Mouse (Mus musculus) layer of hippocampus, postnatal 14 days (tissue): ENCODE data around the gene Dao. TPM values are rescaled to one million over a fixed set of nuclear protein-coding genes. Genes with fewer than 3 reads are reported as not detected.

Experiments used
- DNase-seq, 2 experiments: peaks; one replicate each; pipeline ENCODE4 v3.0.0; 2021 to 2022; ENCODE audit warnings: low spot score in 2 of 2, mixed read lengths in 1 of 2
- total RNA-seq, 2 experiments: library from RNA; stranded (reverse); gene quantifications; 2 replicates each; pipeline ENCODE4 v1.2.3; 2021

Dao gene
- total RNA-seq, 2 experiments from 2014 or later: not detected

DNA sequence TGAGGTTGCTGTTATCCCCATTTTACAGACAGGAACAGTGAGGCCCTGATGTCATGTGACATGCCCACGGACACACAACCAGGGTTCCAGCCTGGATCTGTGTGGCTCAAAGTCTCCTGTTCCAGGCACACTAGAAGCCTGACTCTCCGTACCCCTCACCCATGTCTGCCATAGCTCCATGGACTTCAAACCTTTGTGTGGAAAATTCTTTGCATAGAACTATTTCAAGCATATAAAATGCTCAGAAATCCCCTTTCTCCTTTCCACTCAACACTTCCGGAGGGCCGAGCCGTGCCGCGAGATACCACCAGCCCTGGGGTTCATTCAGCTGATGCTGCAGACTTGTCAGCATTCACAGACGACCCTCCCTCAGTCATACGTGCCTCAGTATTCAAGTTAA is 64.0 kb downstream of the Dao start:
- DNase-seq: no peak

DNA sequence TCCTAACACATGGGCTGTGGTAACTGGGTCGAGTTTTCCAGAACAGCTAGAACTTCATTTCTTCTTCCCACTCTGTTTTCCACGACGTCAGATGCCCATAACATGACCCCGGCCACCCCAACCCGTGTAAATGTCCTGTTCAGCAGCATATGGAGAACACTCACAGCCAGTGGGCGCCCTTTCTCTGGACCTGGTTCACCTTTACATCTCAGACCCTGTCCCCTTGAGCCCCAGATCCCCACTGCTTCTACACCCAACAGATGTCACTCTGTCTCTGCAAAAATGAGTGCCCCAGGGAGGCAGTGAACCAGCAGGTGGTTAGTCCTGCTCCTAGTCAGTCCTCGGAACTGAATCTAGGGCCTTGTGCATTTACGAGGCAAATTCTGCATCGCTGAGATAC is 64.5 kb downstream of the Dao start:
- DNase-seq: no peak

DNA sequence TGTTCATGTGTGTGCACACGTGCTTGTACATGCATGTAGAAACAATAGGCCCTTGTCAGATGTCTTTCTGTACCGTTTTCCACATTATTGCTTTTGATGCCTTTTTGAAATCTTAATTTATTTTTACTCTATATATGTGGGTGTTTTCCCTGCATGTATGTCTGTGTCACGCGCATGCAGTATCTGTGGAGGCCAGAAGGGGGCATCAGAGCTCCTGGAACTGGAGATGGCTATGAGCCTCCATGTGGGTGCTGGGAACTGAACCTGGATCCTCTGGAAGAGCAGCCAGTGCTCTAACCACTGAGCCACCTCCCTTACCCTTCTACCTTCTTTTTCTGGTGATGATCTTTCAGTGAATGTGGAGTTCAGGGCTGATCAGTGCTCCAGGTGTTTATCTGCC is 67.4 kb downstream of the Dao start:
- DNase-seq: no peak

DNA sequence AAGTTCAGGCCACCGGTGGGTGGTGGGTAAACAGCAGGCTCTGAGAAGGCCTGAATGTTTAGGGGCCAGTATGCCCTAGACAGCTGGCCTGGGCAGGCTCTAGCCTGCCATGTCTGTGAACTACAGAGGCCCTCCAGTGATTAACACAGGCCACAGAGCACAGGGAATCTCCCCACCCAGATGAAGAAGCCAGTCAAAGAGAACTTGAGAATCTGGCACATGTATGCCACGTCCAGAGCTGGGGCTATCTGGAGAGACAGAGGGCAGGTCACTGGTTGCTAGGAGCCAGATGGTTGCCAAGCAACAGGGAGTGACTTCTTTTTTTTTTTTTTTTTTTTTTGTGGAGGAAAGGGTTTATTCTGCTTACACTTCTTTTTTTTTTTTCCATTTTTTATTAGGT is 68.8 kb downstream of the Dao start:
- DNase-seq: no peak

Other genes with a start within 250 kb of the Dao start
- gene Sart3, start 231.2 kb upstream of the Dao start, total RNA-seq: 10 to 100 TPM; 35.0 to 37.5 TPM
- 10 to 100 TPM; 89.1 to 98.0 TPM for gene Iscu, start 231.0 kb upstream of the Dao start, total RNA-seq
- gene Tmem119, start 203.2 kb upstream of the Dao start, total RNA-seq: 10 to 100 TPM; 20.7 to 22.6 TPM
- 10 to 100 TPM; 26.5 to 29.3 TPM for gene Selplg, start 171.1 kb upstream of the Dao start, total RNA-seq
- 10 to 100 TPM; 87.9 to 94.2 TPM for gene Coro1c, start 94.9 kb upstream of the Dao start, total RNA-seq
- gene Ssh1, start 9.8 kb upstream of the Dao start, total RNA-seq: 10 to 100 TPM; 23.8 to 25.2 TPM
- gene Usp30, start 61.8 kb downstream of the Dao start, total RNA-seq: 10 to 100 TPM; 31.3 to 34.7 TPM
- 100 to 1,000 TPM; 169 to 176 TPM for gene Svop, start 87.9 kb downstream of the Dao start, total RNA-seq
- 1 to 10 TPM; 3.5 to 5.6 TPM for gene Alkbh2, start 124.5 kb downstream of the Dao start, total RNA-seq
- 1 to 10 TPM; 4.1 to 4.2 TPM for gene Ung, start 126.7 kb downstream of the Dao start, total RNA-seq
- gene Acacb, start 142.8 kb downstream of the Dao start, total RNA-seq: 1 to 10 TPM; 6.5 to 7.1 TPM